Mouse (Mus musculus) embryonic facial prominence, embryonic 13.5 days (tissue): ENCODE measurements around the gene Acap2. TPM values are rescaled to one million over a fixed set of nuclear protein-coding genes. Genes with fewer than 3 reads are reported as not detected.

Experiments used
- ATAC-seq: fragments of 200-750 bp; cut with Nextera tagmentation; 2 replicates; pipeline ENCODE4 v1.8.0; 2017; ENCODE audit warnings: low read depth; ENCODE audit not compliant: insufficient number of reproducible peaks, insufficient read depth, low FRiP score, low TSS enrichment
- H3K27ac ChIP-seq: fragments of 300-500 bp; sonication (generic); 2 replicates; pipeline ENCODE4 v1.5.1; 2015; ENCODE audit warnings: moderate library complexity, mild to moderate bottlenecking, inconsistent platforms
- H3K27me3 ChIP-seq: fragments of 300-500 bp; sonication (generic); 2 replicates; pipeline ENCODE4 v1.6.1; 2015; ENCODE audit warnings: mild to moderate bottlenecking, inconsistent platforms
- H3K36me3 ChIP-seq: fragments of 300-500 bp; sonication (generic); 2 replicates; pipeline ENCODE4 v1.6.1; 2015; ENCODE audit warnings: mild to moderate bottlenecking, inconsistent platforms
- H3K4me1 ChIP-seq: fragments of 300-500 bp; sonication (generic); 2 replicates; pipeline ENCODE4 v1.6.1; 2015; ENCODE audit warnings: inconsistent platforms
- H3K4me2 ChIP-seq: fragments of 300-500 bp; sonication (generic); 2 replicates; pipeline ENCODE4 v1.6.1; 2015; ENCODE audit warnings: moderate library complexity, mild to moderate bottlenecking, inconsistent platforms
- H3K4me3 ChIP-seq: fragments of 300-500 bp; sonication (generic); 2 replicates; pipeline ENCODE4 v1.5.1; 2015; ENCODE audit warnings: mild to moderate bottlenecking, inconsistent platforms
- H3K9ac ChIP-seq: fragments of 300-500 bp; sonication (generic); 2 replicates; pipeline ENCODE4 v1.6.1; 2015; ENCODE audit warnings: mild to moderate bottlenecking, inconsistent platforms
- H3K9me3 ChIP-seq: fragments of 300-500 bp; sonication (generic); 2 replicates; pipeline ENCODE4 v1.6.1; 2016; ENCODE audit warnings: inconsistent platforms
- WGBS: fragments of 180-500 bp; shearing (Covaris S2); methylation state at CpG from one replicate; pipeline ENCODE4 v1.1.7; 2015; ENCODE audit warnings: mixed read lengths; 5-methylcytosine and 5-hydroxymethylcytosine counted together
- polyA plus RNA-seq: library from polyadenylated mRNA; unstranded; fragments of >200 nt; fragmentation: Nextera tagmentation; extraction: Ambion mirVana; gene quantifications from 2 replicates; pipeline ENCODE4 v1.2.1, GENCODE M21; 2015

Gene Acap2
- polyA plus RNA-seq, 1 experiment from 2014 or later = 22.6 TPM

- peak; percentile 26; the same call in 1 of the 2 replicates for ATAC-seq
- H3K27me3 ChIP-seq = no peaks in the 10 kb centered on the region
- peak overlapping the region; percentile 77 for H3K4me3 ChIP-seq
- peaks cover 25% of the 10 kb centered on the region for H3K4me1 ChIP-seq
- peaks cover 16% of the 10 kb centered on the region for H3K36me3 ChIP-seq
- H3K9me3 ChIP-seq = no peaks in the 10 kb centered on the region
- H3K4me2 ChIP-seq = peak overlapping the region; percentile 96
- peak overlapping the region; percentile 95 for H3K27ac ChIP-seq
- WGBS = under 1% methylated on average over 36 of the region's 36 CpGs
- H3K9ac ChIP-seq = peak overlapping the region; percentile 82
These were observed 120.4 kb downstream of the Acap2 start for GRCm38 (mm10) chr16:31080573-31081051.

- H3K9ac ChIP-seq = no peak overlapping the region
- peaks cover 37% of the 10 kb centered on the region for H3K4me1 ChIP-seq
- H3K27me3 ChIP-seq = no peaks in the 10 kb centered on the region
- peaks cover 16% of the 10 kb centered on the region for H3K36me3 ChIP-seq
- H3K4me2 ChIP-seq = no peak overlapping the region
- ATAC-seq = no peak
- no peak overlapping the region for H3K27ac ChIP-seq
- H3K4me3 ChIP-seq = no peak overlapping the region
- WGBS = 93% methylated on average over 5 of the region's 5 CpGs
- no peaks in the 10 kb centered on the region for H3K9me3 ChIP-seq
These were observed 123.6 kb downstream of the Acap2 start for GRCm38 (mm10) chr16:31077396-31077795.

- Histone ChIP-seq H3K27me3 (no peaks in the 10 kb centered on the region), H3K4me2 (no peak overlapping the region), H3K4me3 (no peak overlapping the region), H3K9ac (no peak overlapping the region), H3K9me3 (no peaks in the 10 kb centered on the region), H3K27ac (no peak overlapping the region; the same call in 1 of the 2 replicates), H3K36me3 (peaks cover 16% of the 10 kb centered on the region), H3K4me1 (peaks cover 33% of the 10 kb centered on the region)
- ATAC-seq = no peak
- 66% methylated on average over 8 of the region's 8 CpGs for WGBS
These were observed 124.6 kb downstream of the Acap2 start for GRCm38 (mm10) chr16:31076436-31076835.

- no peak overlapping the region for H3K4me2 ChIP-seq
- WGBS = 69% methylated on average over 3 of the region's 3 CpGs
- no peak overlapping the region for H3K27ac ChIP-seq
- peaks cover 16% of the 10 kb centered on the region for H3K36me3 ChIP-seq
- H3K9ac ChIP-seq = no peak overlapping the region
- H3K4me3 ChIP-seq = no peak overlapping the region
- H3K4me1 ChIP-seq = peaks cover 41% of the 10 kb centered on the region
- no peaks in the 10 kb centered on the region for H3K27me3 ChIP-seq
- no peak for ATAC-seq
- no peaks in the 10 kb centered on the region for H3K9me3 ChIP-seq
These were observed 126.6 kb downstream of the Acap2 start for GRCm38 (mm10) chr16:31074324-31074908.

GRCm38 (mm10) chr16:31071731-31072130, 129.3 kb downstream of the Acap2 start:
- Histone ChIP-seq H3K4me2 (no peak overlapping the region), H3K9ac (no peak overlapping the region), H3K36me3 (no peaks in the 10 kb centered on the region), H3K4me3 (no peak overlapping the region), H3K9me3 (no peaks in the 10 kb centered on the region), H3K27ac (no peak overlapping the region), H3K4me1 (peaks cover 46% of the 10 kb centered on the region), H3K27me3 (no peaks in the 10 kb centered on the region)
- 85% methylated on average over 6 of the region's 6 CpGs for WGBS
- ATAC-seq = no peak

- H3K9ac ChIP-seq = 0 out of 2 replicates have a peak overlapping the region, but pooled peaks have one; percentile 36
- no peak overlapping the region for H3K4me3 ChIP-seq
These were observed 130.5 kb downstream of the Acap2 start for GRCm38 (mm10) chr16:31070358-31071133.

GRCm38 (mm10) chr16:31069211-31070166, 131.6 kb downstream of the Acap2 start:
- 74% methylated on average over 14 of the region's 14 CpGs for WGBS

More at GRCm38 (mm10) chr16:31070358-31071133, 130.5 kb downstream of the Acap2 start:
- H3K9me3 ChIP-seq = no peaks in the 10 kb centered on the region
- no peak overlapping the region for H3K27ac ChIP-seq
- H3K36me3 ChIP-seq = no peaks in the 10 kb centered on the region
- 12% methylated on average over 20 of the region's 21 CpGs for WGBS
- ATAC-seq = no peak
- no peaks in the 10 kb centered on the region for H3K27me3 ChIP-seq
- H3K4me2 ChIP-seq = peak overlapping the region; percentile 31
- peaks cover 43% of the 10 kb centered on the region for H3K4me1 ChIP-seq

GRCm38 (mm10) chr16:31068280-31068679, 132.8 kb downstream of the Acap2 start:
- ATAC-seq = no peak
- H3K9ac ChIP-seq = no peak overlapping the region
- H3K4me1 ChIP-seq = peaks cover 30% of the 10 kb centered on the region
- no peak overlapping the region for H3K27ac ChIP-seq
- H3K4me3 ChIP-seq = no peak overlapping the region
- H3K36me3 ChIP-seq = no peaks in the 10 kb centered on the region
- no peaks in the 10 kb centered on the region for H3K27me3 ChIP-seq
- 90% methylated on average over 7 of the region's 7 CpGs for WGBS
- H3K9me3 ChIP-seq = no peaks in the 10 kb centered on the region
- no peak overlapping the region for H3K4me2 ChIP-seq

More at GRCm38 (mm10) chr16:31069211-31070166, 131.6 kb downstream of the Acap2 start:
- Histone ChIP-seq H3K4me2 (no peak overlapping the region), H3K9me3 (no peaks in the 10 kb centered on the region), H3K36me3 (no peaks in the 10 kb centered on the region), H3K4me1 (peaks cover 35% of the 10 kb centered on the region), H3K4me3 (no peak overlapping the region), H3K9ac (no peak overlapping the region), H3K27ac (no peak overlapping the region), H3K27me3 (no peaks in the 10 kb centered on the region)
- ATAC-seq = no peak

- ATAC-seq = no peak
- H3K9ac ChIP-seq = no peak overlapping the region
- H3K27ac ChIP-seq = peak overlapping the region; percentile 48
- H3K36me3 ChIP-seq = no peaks in the 10 kb centered on the region
- H3K4me1 ChIP-seq = peaks cover 43% of the 10 kb centered on the region
- no peaks in the 10 kb centered on the region for H3K27me3 ChIP-seq
- H3K9me3 ChIP-seq = no peaks in the 10 kb centered on the region
- no peak overlapping the region for H3K4me2 ChIP-seq
- no peak overlapping the region for H3K4me3 ChIP-seq
- 54% methylated on average over 15 of the region's 15 CpGs for WGBS
These were observed 134.5 kb downstream of the Acap2 start for GRCm38 (mm10) chr16:31066344-31067098.

- H3K4me1 ChIP-seq = peaks cover 35% of the 10 kb centered on the region
- H3K27ac ChIP-seq = no peak overlapping the region
- no peak overlapping the region for H3K4me3 ChIP-seq
- H3K4me2 ChIP-seq = no peak overlapping the region
- H3K9me3 ChIP-seq = no peaks in the 10 kb centered on the region
- WGBS = 91% methylated on average over 6 of the region's 6 CpGs
- no peak for ATAC-seq
- H3K9ac ChIP-seq = no peak overlapping the region
- no peaks in the 10 kb centered on the region for H3K27me3 ChIP-seq
- H3K36me3 ChIP-seq = no peaks in the 10 kb centered on the region
These were observed 136.3 kb downstream of the Acap2 start for GRCm38 (mm10) chr16:31064782-31065181.
